Mouse (Mus musculus): ENCODE data around the gene D7Ertd443e. TPM values are rescaled to one million over a fixed set of nuclear protein-coding genes. Genes with fewer than 3 reads are reported as not detected.

D7Ertd443e gene
- polyA plus RNA-seq, 1 experiment from 2014 or later, result not detected

- 82% methylated on average over 2 of the region's 2 CpGs for WGBS
- H3K27ac ChIP-seq (replicated peaks), result no peak overlapping the region
- no peak for DNase-seq (ENCODE audit: low spot score)
Measured at GRCm38 (mm10) chr7:134235552-134235951, 149.9 kb downstream of the D7Ertd443e start.

GRCm38 (mm10) chr7:134231378-134232346, 153.8 kb downstream of the D7Ertd443e start, which contains the start of gene Adam12:
Gene Adam12, minus strand, starts transcription at chr7:134232146.
- H3K4me1 ChIP-seq, result peaks cover 22% of the 10 kb centered on the region
- DNase-seq (ENCODE audit: low spot score), result no peak
- 79% methylated on average over 14 of the region's 14 CpGs for WGBS
- peaks cover 6% of the 10 kb centered on the region for H3K27me3 ChIP-seq (ENCODE audit: low read depth, poor library complexity, severe bottlenecking)
- no peaks in the 10 kb centered on the region for H3K9me3 ChIP-seq (replicated peaks)
- no peak within 1 kb of the TSS for H3K4me3 ChIP-seq
- no peak within 1 kb of the TSS for H3K27ac ChIP-seq (replicated peaks)
- H3K36me3 ChIP-seq, result no peaks in the 10 kb centered on the region

More at GRCm38 (mm10) chr7:134235552-134235951, 149.9 kb downstream of the D7Ertd443e start:
- H3K27me3 ChIP-seq (ENCODE audit: low read depth, poor library complexity, severe bottlenecking), result no peaks in the 10 kb centered on the region
- H3K4me3 ChIP-seq, result no peak overlapping the region
- H3K36me3 ChIP-seq, result no peaks in the 10 kb centered on the region
- no peaks in the 10 kb centered on the region for H3K9me3 ChIP-seq (replicated peaks)
- no peaks in the 10 kb centered on the region for H3K4me1 ChIP-seq

GRCm38 (mm10) chr7:134230708-134231107, 154.8 kb downstream of the D7Ertd443e start:
- no peak for DNase-seq (ENCODE audit: low spot score)
- no peak overlapping the region for H3K27ac ChIP-seq (replicated peaks)
- WGBS, result 91% methylated on average over 3 of the region's 3 CpGs
- peaks cover 26% of the 10 kb centered on the region for H3K4me1 ChIP-seq
- H3K36me3 ChIP-seq, result no peaks in the 10 kb centered on the region
- no peak overlapping the region for H3K4me3 ChIP-seq
- H3K9me3 ChIP-seq (replicated peaks), result no peaks in the 10 kb centered on the region
- H3K27me3 ChIP-seq (ENCODE audit: low read depth, poor library complexity, severe bottlenecking), result peaks cover 15% of the 10 kb centered on the region

- Histone ChIP-seq H3K4me3 (no peak overlapping the region), H3K27ac (replicated peaks) (no peak overlapping the region), H3K36me3 (no peaks in the 10 kb centered on the region), H3K27me3 (ENCODE audit: low read depth, poor library complexity, severe bottlenecking) (peaks cover 23% of the 10 kb centered on the region), H3K4me1 (peaks cover 33% of the 10 kb centered on the region), H3K9me3 (replicated peaks) (no peaks in the 10 kb centered on the region)
- WGBS, result 78% methylated on average over 2 of the region's 2 CpGs
- no peak for DNase-seq (ENCODE audit: low spot score)
Measured at GRCm38 (mm10) chr7:134229899-134230298, 155.6 kb downstream of the D7Ertd443e start.

DNA sequence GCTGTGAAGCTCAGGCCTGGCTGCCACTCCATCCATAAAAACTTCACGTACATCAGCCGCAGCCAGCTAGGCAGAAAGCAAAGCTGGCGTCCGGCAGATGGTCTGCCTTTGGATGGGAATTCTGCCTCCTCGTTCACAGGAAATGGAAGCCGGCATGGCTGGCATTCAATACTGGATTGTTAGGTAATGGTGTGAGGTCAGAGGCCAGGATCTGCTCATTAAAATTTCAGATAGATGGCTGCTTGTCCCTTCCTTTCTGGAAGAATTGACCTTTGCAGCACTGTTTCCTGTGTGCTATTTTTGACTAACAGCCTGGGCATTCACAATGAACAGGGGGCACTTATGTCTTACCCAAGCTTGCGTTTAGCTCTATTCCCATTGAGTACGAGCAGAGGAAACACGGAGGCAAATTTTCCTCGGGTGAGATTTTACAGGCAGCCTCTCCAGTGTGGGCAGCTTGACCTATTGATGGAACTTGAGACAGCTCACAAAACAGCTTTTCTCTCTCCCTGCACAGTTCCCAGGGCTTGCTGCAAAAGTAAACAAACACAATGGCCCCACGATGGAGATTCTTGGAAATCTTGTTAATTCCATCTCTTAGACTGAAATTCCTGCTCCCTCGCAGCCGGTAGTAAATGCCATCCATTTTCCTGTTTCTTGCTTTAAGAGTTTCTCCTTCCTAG, 157.5 kb downstream of the D7Ertd443e start:
- Histone ChIP-seq H3K4me1 (peaks cover 42% of the 10 kb centered on the region), H3K9me3 (replicated peaks) (no peaks in the 10 kb centered on the region), H3K27me3 (ENCODE audit: low read depth, poor library complexity, severe bottlenecking) (peaks cover 32% of the 10 kb centered on the region), H3K36me3 (no peaks in the 10 kb centered on the region), H3K27ac (replicated peaks) (peak overlapping the region; percentile 35), H3K4me3 (0 out of 2 replicates have a peak overlapping the region, but pooled peaks have one; percentile 4)
- 42% methylated on average over 13 of the region's 13 CpGs for WGBS
- DNase-seq (ENCODE audit: low spot score), result peak; percentile 38

GRCm38 (mm10) chr7:134227101-134227500, 158.4 kb downstream of the D7Ertd443e start:
- H3K4me1 ChIP-seq, result peaks cover 42% of the 10 kb centered on the region
- peaks cover 40% of the 10 kb centered on the region for H3K27me3 ChIP-seq (ENCODE audit: low read depth, poor library complexity, severe bottlenecking)
- 86% methylated on average over 4 of the region's 4 CpGs for WGBS
- no peak for DNase-seq (ENCODE audit: low spot score)
- no peaks in the 10 kb centered on the region for H3K9me3 ChIP-seq (replicated peaks)
- H3K27ac ChIP-seq (replicated peaks), result no peak overlapping the region
- H3K4me3 ChIP-seq, result no peak overlapping the region
- no peaks in the 10 kb centered on the region for H3K36me3 ChIP-seq

GRCm38 (mm10) chr7:134226231-134226630, 159.2 kb downstream of the D7Ertd443e start:
- Histone ChIP-seq H3K27me3 (ENCODE audit: low read depth, poor library complexity, severe bottlenecking) (peaks cover 40% of the 10 kb centered on the region), H3K36me3 (no peaks in the 10 kb centered on the region), H3K9me3 (replicated peaks) (no peaks in the 10 kb centered on the region), H3K27ac (replicated peaks) (no peak overlapping the region), H3K4me3 (no peak overlapping the region), H3K4me1 (peaks cover 42% of the 10 kb centered on the region)
- 61% methylated on average over 3 of the region's 3 CpGs for WGBS
- DNase-seq (ENCODE audit: low spot score), result no peak

GRCm38 (mm10) chr7:134224741-134225612, 160.5 kb downstream of the D7Ertd443e start:
- under 1% methylated on average over 87 of the region's 90 CpGs for WGBS
- no peaks in the 10 kb centered on the region for H3K36me3 ChIP-seq
- H3K4me1 ChIP-seq, result peaks cover 42% of the 10 kb centered on the region
- no peaks in the 10 kb centered on the region for H3K9me3 ChIP-seq (replicated peaks)
- H3K27ac ChIP-seq (replicated peaks), result peak overlapping the region; percentile 87
- peak; percentile 80 for DNase-seq (ENCODE audit: low spot score)
- H3K4me3 ChIP-seq, result peak overlapping the region; percentile 78
- H3K27me3 ChIP-seq (ENCODE audit: low read depth, poor library complexity, severe bottlenecking), result peaks cover 40% of the 10 kb centered on the region

- WGBS, result under 1% methylated on average over 14 of the region's 14 CpGs
- Histone ChIP-seq H3K4me1 (peaks cover 42% of the 10 kb centered on the region), H3K4me3 (peak overlapping the region; percentile 78), H3K27me3 (ENCODE audit: low read depth, poor library complexity, severe bottlenecking) (peaks cover 40% of the 10 kb centered on the region), H3K36me3 (no peaks in the 10 kb centered on the region), H3K27ac (replicated peaks) (peak overlapping the region; percentile 87), H3K9me3 (replicated peaks) (no peaks in the 10 kb centered on the region)
- DNase-seq (ENCODE audit: low spot score), result peak; percentile 66
Measured at GRCm38 (mm10) chr7:134224421-134224740, 161.1 kb downstream of the D7Ertd443e start.

DNA sequence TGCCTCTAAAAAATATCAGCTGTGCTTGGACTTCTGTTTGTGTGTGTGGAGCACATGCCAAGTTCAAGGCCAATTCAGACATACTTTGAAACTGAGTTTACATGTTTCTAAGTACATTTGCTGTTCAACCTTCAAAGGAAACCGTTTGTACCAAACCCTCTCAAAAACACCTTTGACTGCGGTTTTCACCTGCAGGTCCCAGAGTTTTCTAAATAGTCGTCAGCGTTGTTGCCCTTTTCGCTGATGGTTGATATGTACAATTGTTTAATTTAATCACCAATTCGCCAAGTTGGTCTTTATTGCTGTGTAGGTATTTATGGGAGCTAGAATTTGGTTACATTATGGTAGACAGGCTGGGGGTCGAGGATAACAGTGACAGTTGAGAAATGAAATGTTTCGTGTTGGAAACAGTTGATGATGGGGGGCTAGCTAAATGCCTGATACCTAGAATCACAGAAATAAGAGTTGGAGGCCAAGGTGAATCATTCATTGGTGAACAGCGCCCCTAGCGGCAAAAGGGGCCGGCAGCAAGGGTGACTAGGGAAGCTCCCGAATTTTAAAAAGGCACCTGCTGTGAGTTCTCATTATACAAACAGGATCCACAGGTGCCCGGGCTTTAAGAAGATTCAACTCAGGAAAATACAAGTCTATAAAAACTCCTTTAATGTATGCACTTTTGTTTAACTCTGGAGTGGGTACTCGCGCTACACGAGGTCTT, 161.9 kb downstream of the D7Ertd443e start:
- 30% methylated on average over 16 of the region's 16 CpGs for WGBS
- H3K4me3 ChIP-seq, result peak overlapping the region; percentile 78
- no peaks in the 10 kb centered on the region for H3K9me3 ChIP-seq (replicated peaks)
- peak; percentile 78 for DNase-seq (ENCODE audit: low spot score)
- no peak overlapping the region for H3K27ac ChIP-seq (replicated peaks)
- H3K27me3 ChIP-seq (ENCODE audit: low read depth, poor library complexity, severe bottlenecking), result peaks cover 40% of the 10 kb centered on the region
- peaks cover 40% of the 10 kb centered on the region for H3K4me1 ChIP-seq
- H3K36me3 ChIP-seq, result no peaks in the 10 kb centered on the region

Data from midbrain, embryonic 10.5 days (tissue).